Mouse (Mus musculus): ENCODE data around the gene Zfp963. TPM values are rescaled to one million over a fixed set of nuclear protein-coding genes. Genes with fewer than 3 reads are reported as not detected.

Zfp963 gene
- 7.4 and 8.4 TPM in 2 replicates for polyA plus RNA-seq (2014; fragmentation: Nextera tagmentation; extraction: Ambion mirVana)

DNA sequence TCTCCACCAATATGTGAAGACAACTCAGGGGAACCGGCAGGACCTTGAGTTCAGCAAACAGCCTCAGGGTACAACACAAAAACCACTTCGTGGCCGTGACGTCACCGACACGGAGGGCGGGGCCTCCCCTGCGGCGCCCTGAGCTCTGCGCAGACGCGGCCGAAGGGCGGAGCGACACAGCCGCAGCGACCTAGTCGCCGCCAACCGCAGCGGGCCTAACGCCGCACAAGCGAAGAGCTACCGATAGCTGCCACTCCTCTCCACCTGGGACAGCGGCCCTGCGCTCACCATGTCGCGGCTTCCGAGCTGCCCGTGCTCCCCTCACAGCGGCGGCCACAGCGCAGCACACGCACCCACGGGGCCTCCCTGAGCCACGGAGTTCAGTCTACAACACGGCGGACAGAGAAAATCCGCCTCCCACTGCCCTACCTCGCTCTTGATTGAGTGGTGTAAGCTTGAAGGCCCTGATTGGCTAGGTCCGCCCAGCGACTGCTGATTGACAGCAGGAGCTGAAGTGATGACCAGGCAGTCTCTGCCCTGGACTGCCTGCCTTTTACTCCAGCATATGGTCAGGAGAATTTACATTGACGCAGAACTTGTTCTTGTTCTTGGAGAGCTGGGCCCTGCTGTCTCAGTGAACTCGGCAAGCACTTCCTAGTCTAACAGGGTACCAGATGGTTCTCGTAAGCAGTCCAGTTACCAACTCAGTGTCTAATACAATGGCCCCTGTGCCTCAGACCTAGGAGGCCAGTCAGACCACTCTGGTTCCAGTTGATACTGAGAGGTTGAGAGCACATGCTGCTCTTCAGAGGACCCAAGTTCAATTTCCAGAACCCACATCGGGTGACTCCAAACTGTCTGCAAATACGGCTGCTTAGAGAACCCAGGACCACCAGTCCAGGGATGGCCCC, at the start of gene Zfp963:
Zfp963 (minus strand) TSS at position 427 of the 911 bp plus-strand sequence.
- ATAC-seq (ENCODE audit: low FRiP score): peak; percentile 98
- Histone ChIP-seq H3K36me3 (replicated peaks; ENCODE audit: control insufficient read depth, insufficient read depth) (peaks cover 7% of the 10 kb centered on the region), H3K4me1 (replicated peaks; ENCODE audit: control insufficient read depth, insufficient read depth, low read length) (peaks cover 4% of the 10 kb centered on the region), H3K4me3 (replicated peaks; ENCODE audit: low read length) (peak within 1 kb of the TSS; percentile 64), H3K4me2 (replicated peaks) (peak within 1 kb of the TSS; percentile 49), H3K27me3 (ENCODE audit: control insufficient read depth, insufficient read depth, low read length) (no peaks in the 10 kb centered on the region), H3K9ac (peak within 1 kb of the TSS; percentile 86), H3K9me3 (ENCODE audit: control insufficient read depth, low read length) (no peaks in the 10 kb centered on the region), H3K27ac (peak within 1 kb of the TSS; percentile 99)
- 3% methylated on average over 48 of the region's 48 CpGs for WGBS
- DNase-seq (ENCODE audit: low spot score): peak; percentile 97

DNA sequence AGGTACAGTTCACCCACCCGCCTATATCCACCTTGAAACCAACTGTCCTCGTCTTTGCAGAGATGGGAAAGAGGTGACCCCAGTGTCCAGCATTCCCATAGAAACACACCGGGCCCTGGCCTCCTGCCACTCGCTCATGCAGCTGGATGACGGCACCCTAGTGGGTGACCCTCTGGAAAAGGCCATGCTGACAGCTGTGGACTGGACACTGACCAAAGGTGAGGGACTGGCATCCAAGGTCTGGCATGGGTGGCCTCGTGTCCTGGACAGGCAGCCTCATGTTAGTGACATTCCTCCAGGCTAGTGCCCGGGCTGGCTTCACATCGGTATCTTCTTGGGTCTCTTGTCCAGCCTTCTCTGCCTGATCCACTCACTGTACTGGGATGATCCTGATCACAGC, 49.5 kb upstream of the Zfp963 start:
- Histone ChIP-seq H3K27ac (no peak overlapping the region), H3K9me3 (ENCODE audit: control insufficient read depth, low read length) (no peaks in the 10 kb centered on the region), H3K36me3 (replicated peaks; ENCODE audit: control insufficient read depth, insufficient read depth) (peaks cover 98% of the 10 kb centered on the region), H3K4me2 (replicated peaks) (no peak overlapping the region), H3K9ac (no peak overlapping the region), H3K27me3 (ENCODE audit: control insufficient read depth, insufficient read depth, low read length) (no peaks in the 10 kb centered on the region), H3K4me1 (replicated peaks; ENCODE audit: control insufficient read depth, insufficient read depth, low read length) (no peaks in the 10 kb centered on the region), H3K4me3 (replicated peaks; ENCODE audit: low read length) (no peak overlapping the region)
- DNase-seq (ENCODE audit: low spot score) (no peak), ATAC-seq (ENCODE audit: low FRiP score) (no peak)
- WGBS: 92% methylated on average over 8 of the region's 8 CpGs

DNA sequence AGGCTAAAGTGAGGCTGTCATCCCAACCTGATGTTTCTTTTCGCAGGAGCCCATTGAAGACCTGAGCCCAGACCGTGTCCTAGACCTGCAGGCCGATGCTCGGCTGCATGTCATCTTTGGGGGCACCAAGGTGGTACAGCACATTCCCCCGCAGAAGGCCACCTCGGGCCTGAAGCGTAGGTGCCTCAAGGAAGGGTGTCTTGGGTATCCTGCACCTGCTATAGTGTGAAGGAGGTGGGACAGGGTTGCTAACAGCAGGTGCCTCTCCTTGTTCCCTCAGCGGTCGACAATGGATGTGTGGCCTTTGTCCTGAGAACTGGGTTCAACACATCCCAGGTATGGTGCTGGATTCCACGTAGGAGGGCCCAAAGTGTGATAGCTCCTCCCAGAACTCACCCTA, 47.9 kb upstream of the Zfp963 start:
- Histone ChIP-seq H3K27me3 (ENCODE audit: control insufficient read depth, insufficient read depth, low read length) (no peaks in the 10 kb centered on the region), H3K4me1 (replicated peaks; ENCODE audit: control insufficient read depth, insufficient read depth, low read length) (peaks cover 2% of the 10 kb centered on the region; the same call in 1 of the 2 replicates), H3K4me3 (replicated peaks; ENCODE audit: low read length) (no peak overlapping the region), H3K9ac (no peak overlapping the region), H3K36me3 (replicated peaks; ENCODE audit: control insufficient read depth, insufficient read depth) (peaks cover 91% of the 10 kb centered on the region), H3K9me3 (ENCODE audit: control insufficient read depth, low read length) (no peaks in the 10 kb centered on the region), H3K4me2 (replicated peaks) (no peak overlapping the region), H3K27ac (no peak overlapping the region)
- 95% methylated on average over 10 of the region's 10 CpGs for WGBS
- no peak for DNase-seq (ENCODE audit: low spot score)
- no peak for ATAC-seq (ENCODE audit: low FRiP score)

DNA sequence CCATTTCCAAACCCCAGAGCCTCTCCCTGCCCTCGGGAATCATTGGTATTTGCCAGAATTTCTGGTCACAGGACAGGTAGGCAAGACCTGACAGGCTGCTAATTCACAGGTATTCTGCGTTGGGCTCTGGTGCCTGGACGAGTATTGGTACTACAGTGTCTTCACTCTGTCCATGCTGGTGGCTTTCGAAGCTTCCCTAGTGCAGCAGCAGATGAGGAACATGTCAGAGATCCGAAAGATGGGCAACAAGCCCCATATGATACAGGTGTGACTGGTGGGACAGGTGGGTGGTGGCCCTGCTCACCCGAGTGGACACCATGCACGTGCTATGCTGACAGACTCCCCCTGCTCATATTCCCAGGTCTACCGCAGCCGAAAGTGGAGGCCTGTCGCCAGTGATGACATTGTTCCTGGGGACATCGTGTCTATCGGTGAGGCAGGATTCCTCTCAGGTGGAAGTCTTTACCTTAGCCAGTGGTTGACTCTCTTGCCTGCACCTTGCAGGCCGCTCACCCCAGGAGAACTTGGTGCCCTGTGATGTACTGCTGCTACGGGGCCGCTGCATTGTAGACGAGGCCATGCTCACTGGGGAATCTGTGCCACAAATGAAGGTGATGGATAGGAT, 47.1 kb upstream of the Zfp963 start:
- H3K4me2 ChIP-seq (replicated peaks): no peak overlapping the region
- ATAC-seq (ENCODE audit: low FRiP score) (no peak), DNase-seq (ENCODE audit: low spot score) (no peak)
- no peaks in the 10 kb centered on the region for H3K9me3 ChIP-seq (ENCODE audit: control insufficient read depth, low read length)
- H3K4me3 ChIP-seq (replicated peaks; ENCODE audit: low read length): no peak overlapping the region
- H3K36me3 ChIP-seq (replicated peaks; ENCODE audit: control insufficient read depth, insufficient read depth): peaks cover 83% of the 10 kb centered on the region
- peaks cover 11% of the 10 kb centered on the region for H3K4me1 ChIP-seq (replicated peaks; ENCODE audit: control insufficient read depth, insufficient read depth, low read length)
- WGBS: 95% methylated on average over 16 of the region's 16 CpGs
- no peak overlapping the region for H3K9ac ChIP-seq
- H3K27me3 ChIP-seq (ENCODE audit: control insufficient read depth, insufficient read depth, low read length): no peaks in the 10 kb centered on the region
- H3K27ac ChIP-seq: no peak overlapping the region

DNA sequence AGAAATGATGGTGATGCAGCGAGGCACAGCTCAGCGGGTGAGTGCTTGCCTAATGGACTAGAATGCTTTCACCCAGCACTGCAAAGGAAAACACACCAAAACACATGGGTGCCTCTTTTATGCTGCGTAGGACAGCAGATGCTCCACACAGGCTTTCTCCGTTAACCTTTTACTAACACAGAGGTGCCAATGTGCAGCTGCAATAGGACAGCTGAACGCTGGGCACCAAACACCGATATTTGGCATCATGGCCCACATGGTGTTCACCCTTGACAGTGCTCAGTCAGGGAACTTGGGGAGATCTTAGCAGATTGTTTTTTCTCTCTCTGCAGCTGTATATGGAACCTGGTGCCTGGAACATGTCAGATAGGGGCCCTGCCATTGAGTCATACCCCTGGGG, 45.1 kb upstream of the Zfp963 start:
- peaks cover 16% of the 10 kb centered on the region for H3K4me1 ChIP-seq (replicated peaks; ENCODE audit: control insufficient read depth, insufficient read depth, low read length)
- WGBS: 92% methylated on average over 6 of the region's 6 CpGs
- no peak overlapping the region for H3K9ac ChIP-seq
- H3K27ac ChIP-seq: no peak overlapping the region
- H3K9me3 ChIP-seq (ENCODE audit: control insufficient read depth, low read length): no peaks in the 10 kb centered on the region
- no peak overlapping the region for H3K4me3 ChIP-seq (replicated peaks; ENCODE audit: low read length)
- ATAC-seq (ENCODE audit: low FRiP score) (no peak), DNase-seq (ENCODE audit: low spot score) (no peak)
- H3K4me2 ChIP-seq (replicated peaks): no peak overlapping the region
- peaks cover 66% of the 10 kb centered on the region for H3K36me3 ChIP-seq (replicated peaks; ENCODE audit: control insufficient read depth, insufficient read depth)
- no peaks in the 10 kb centered on the region for H3K27me3 ChIP-seq (ENCODE audit: control insufficient read depth, insufficient read depth, low read length)

DNA sequence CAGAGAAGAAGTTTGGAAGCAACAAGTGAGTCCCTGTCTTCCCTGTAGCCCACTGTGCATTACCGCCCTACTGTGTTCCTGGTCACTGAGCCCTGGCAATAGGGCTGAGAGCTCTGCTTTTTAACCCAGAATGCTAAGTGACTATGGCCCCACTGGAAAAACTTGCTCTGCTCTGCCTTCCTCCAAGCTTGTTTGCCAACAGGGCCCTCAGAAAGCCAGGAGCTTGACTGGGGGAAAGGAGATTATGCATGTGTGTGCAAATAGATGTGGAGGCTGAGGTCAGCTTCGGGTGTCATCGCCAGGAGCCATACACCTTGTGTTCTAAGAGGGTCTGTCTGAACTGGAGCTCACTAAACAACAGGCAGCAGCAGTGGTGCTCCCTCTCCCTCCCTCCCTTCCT, 44.3 kb upstream of the Zfp963 start:
- peaks cover 58% of the 10 kb centered on the region for H3K36me3 ChIP-seq (replicated peaks; ENCODE audit: control insufficient read depth, insufficient read depth)

DNA sequence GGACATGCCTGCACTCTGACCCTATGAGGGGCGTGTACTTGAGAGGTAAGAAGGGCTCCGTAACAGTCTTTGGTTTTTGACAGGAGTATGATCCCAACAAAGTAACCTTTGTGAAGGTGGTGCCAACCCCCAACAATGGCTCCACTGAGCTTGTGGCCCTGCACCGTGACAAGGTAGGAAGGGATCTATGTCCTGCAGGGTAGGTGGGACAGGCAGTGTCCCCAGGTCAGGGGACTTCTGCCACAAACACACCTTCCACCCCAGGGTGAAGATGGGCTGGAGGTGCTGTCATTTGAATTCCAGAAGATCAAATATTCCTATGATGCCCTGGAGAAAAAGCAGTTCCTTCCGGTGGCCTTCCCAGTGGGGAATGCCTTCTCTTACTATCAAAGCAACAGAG, 43.9 kb upstream of the Zfp963 start:
- Histone ChIP-seq H3K27me3 (ENCODE audit: control insufficient read depth, insufficient read depth, low read length) (no peaks in the 10 kb centered on the region), H3K27ac (no peak overlapping the region), H3K4me1 (replicated peaks; ENCODE audit: control insufficient read depth, insufficient read depth, low read length) (peaks cover 16% of the 10 kb centered on the region), H3K36me3 (replicated peaks; ENCODE audit: control insufficient read depth, insufficient read depth) (peaks cover 54% of the 10 kb centered on the region), H3K9me3 (ENCODE audit: control insufficient read depth, low read length) (no peaks in the 10 kb centered on the region), H3K4me3 (replicated peaks; ENCODE audit: low read length) (no peak overlapping the region), H3K9ac (no peak overlapping the region), H3K4me2 (replicated peaks) (no peak overlapping the region)
- 92% methylated on average over 4 of the region's 4 CpGs for WGBS
- DNase-seq (ENCODE audit: low spot score) (no peak), ATAC-seq (ENCODE audit: low FRiP score) (no peak)

More for the DNA sequence above, 44.3 kb upstream of the Zfp963 start:
- no peak overlapping the region for H3K27ac ChIP-seq
- H3K4me1 ChIP-seq (replicated peaks; ENCODE audit: control insufficient read depth, insufficient read depth, low read length): peaks cover 16% of the 10 kb centered on the region
- 95% methylated on average over 3 of the region's 3 CpGs for WGBS
- ATAC-seq (ENCODE audit: low FRiP score) (no peak), DNase-seq (ENCODE audit: low spot score) (no peak)
- no peaks in the 10 kb centered on the region for H3K9me3 ChIP-seq (ENCODE audit: control insufficient read depth, low read length)
- H3K4me3 ChIP-seq (replicated peaks; ENCODE audit: low read length): no peak overlapping the region
- no peak overlapping the region for H3K9ac ChIP-seq
- no peak overlapping the region for H3K4me2 ChIP-seq (replicated peaks)
- no peaks in the 10 kb centered on the region for H3K27me3 ChIP-seq (ENCODE audit: control insufficient read depth, insufficient read depth, low read length)

DNA sequence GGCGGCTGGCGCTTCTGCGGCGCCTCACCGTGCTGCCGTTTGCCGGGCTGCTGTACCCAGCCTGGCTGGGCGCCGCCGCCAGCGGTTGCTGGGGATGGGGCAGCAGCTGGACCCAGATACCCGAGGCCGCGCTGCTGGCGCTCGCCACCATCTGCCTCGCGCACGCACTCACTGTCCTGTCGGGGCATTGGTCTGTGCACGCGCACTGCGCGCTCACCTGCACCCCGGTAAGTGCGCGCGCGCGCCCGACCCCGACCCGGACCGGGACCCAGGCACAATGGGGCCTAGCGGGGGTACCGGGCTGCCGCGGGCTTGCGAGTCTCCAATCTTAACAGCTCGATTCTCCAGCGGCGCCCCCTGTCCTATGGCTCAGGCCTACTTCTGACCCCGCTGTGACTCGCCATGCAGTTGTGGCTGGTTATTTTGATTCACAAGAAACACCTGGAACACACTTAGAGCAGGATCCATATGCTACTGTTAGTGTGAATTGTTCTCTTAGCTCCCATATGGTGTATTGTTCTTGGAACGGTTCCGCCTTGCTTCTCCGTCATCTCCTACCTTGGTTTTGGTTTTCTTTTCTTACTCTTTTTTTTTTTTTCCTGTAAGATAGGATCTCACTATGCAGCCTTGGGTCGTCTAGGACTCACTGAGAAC, 41.8 kb upstream of the Zfp963 start:
- ATAC-seq (ENCODE audit: low FRiP score): peak; percentile 78; the same call in 1 of the 2 replicates
- Histone ChIP-seq H3K4me3 (replicated peaks; ENCODE audit: low read length) (peak overlapping the region; percentile 97), H3K27me3 (ENCODE audit: control insufficient read depth, insufficient read depth, low read length) (no peaks in the 10 kb centered on the region), H3K27ac (peak overlapping the region; percentile 86), H3K9ac (peak overlapping the region; percentile 98), H3K4me1 (replicated peaks; ENCODE audit: control insufficient read depth, insufficient read depth, low read length) (peaks cover 16% of the 10 kb centered on the region), H3K4me2 (replicated peaks) (peak overlapping the region; percentile 61), H3K9me3 (ENCODE audit: control insufficient read depth, low read length) (no peaks in the 10 kb centered on the region), H3K36me3 (replicated peaks; ENCODE audit: control insufficient read depth, insufficient read depth) (peaks cover 33% of the 10 kb centered on the region)
- WGBS: under 1% methylated on average over 48 of the region's 48 CpGs
- no peak for DNase-seq (ENCODE audit: low spot score)

DNA sequence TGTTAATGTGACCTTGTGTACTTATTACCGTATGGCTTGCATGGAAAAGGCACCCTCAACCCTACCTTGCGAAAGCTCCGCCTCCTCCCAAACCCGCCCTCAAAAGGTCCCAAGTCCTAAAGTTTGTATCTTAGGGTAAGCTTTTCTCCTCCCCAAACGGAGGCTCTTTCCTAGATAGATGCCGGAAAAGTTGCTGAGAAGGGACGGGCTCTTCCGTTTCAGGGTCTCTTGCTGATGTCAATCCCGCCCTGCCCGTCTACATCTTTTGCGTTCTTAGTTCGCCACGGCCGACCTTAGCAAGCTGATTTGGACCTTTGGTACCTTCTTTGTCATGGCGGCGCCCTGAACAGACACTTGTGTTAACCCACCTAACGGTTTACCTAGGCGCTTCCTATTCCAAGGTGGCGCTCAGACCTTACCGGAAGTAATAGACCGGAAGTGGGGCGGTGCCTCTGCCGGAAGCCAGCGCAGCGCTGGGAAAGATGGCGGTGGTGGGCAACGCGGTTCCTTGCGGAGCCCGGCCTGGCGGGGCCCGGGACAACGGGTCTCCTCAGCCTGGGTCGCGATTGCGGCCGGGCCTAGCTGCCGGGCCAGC, 41.1 kb upstream of the Zfp963 start, which contains the start of the genes Atp13a1 and Zfp866:
Atp13a1 (plus strand) TSS at position 391 of the 595 bp plus-strand sequence.
Zfp866 (minus strand) TSS at position 406 of the 595 bp plus-strand sequence.
- Histone ChIP-seq H3K9me3 (ENCODE audit: control insufficient read depth, low read length) (no peaks in the 10 kb centered on the region), H3K27ac (peak within 1 kb of the TSS; percentile 86), H3K4me1 (replicated peaks; ENCODE audit: control insufficient read depth, insufficient read depth, low read length) (peaks cover 16% of the 10 kb centered on the region), H3K27me3 (ENCODE audit: control insufficient read depth, insufficient read depth, low read length) (no peaks in the 10 kb centered on the region), H3K9ac (peak within 1 kb of the TSS; percentile 98), H3K4me2 (replicated peaks) (peak within 1 kb of the TSS; percentile 61), H3K4me3 (replicated peaks; ENCODE audit: low read length) (peak within 1 kb of the TSS; percentile 97), H3K36me3 (replicated peaks; ENCODE audit: control insufficient read depth, insufficient read depth) (peaks cover 26% of the 10 kb centered on the region)
- DNase-seq (ENCODE audit: low spot score) (peak; percentile 91), ATAC-seq (ENCODE audit: low FRiP score) (peak; percentile 96)
- WGBS: under 1% methylated on average over 38 of the region's 38 CpGs

All from hindbrain, embryonic 14.5 days (tissue).